Mouse (Mus musculus) heart, adult 2 months (tissue): ENCODE data around the gene Casc1. TPM values are rescaled to one million over a fixed set of nuclear protein-coding genes. Genes with fewer than 3 reads are reported as not detected.

Source experiments
- DNase-seq, 2 experiments: peaks; one replicate each; pipeline ENCODE4 v3.0.0; 2021
- H3K27ac ChIP-seq: fragments of 200-600 bp; 2 replicates; pipeline ENCODE4 v1.8.1; 2022
- H3K27me3 ChIP-seq: fragments of 200-500 bp; 2 replicates; pipeline ENCODE4 v1.6.1; 2012; ENCODE audit warnings: mild to moderate bottlenecking, low read length, inconsistent platforms, mixed read lengths; ENCODE audit not compliant: control insufficient read depth, insufficient read depth
- H3K36me3 ChIP-seq: fragments of 200-500 bp; 2 replicates; pipeline ENCODE4 v1.6.1; 2012; ENCODE audit warnings: low read length, inconsistent platforms; ENCODE audit not compliant: control insufficient read depth, insufficient read depth
- H3K4me1 ChIP-seq: fragments of 200-500 bp; 2 replicates; pipeline ENCODE4 v1.6.1; 2011; ENCODE audit warnings: low read length; ENCODE audit not compliant: control insufficient read depth, insufficient read depth
- H3K4me3 ChIP-seq: fragments of 200-600 bp; 2 replicates; pipeline ENCODE4 v1.8.1; 2022
- H3K79me2 ChIP-seq: fragments of 200-500 bp; replicated peaks from 2 replicates; pipeline ENCODE4 v1.6.1; 2012; ENCODE audit warnings: mild to moderate bottlenecking, inconsistent platforms, low read length, moderate library complexity, mixed read lengths; ENCODE audit not compliant: control insufficient read depth, insufficient read depth
- H3K9ac ChIP-seq: fragments of 200-500 bp; 2 replicates; pipeline ENCODE4 v1.6.1; 2012; ENCODE audit warnings: low read depth, mild to moderate bottlenecking, control low read depth, inconsistent platforms, low read length, mixed read lengths
- CTCF ChIP-seq: fragments of 200-600 bp; IDR thresholded peaks from 2 replicates; pipeline ENCODE4 v1.8.1; 2022; ENCODE audit warnings: antibody characterized with exemption, mild to moderate bottlenecking, moderate library complexity
- EP300 ChIP-seq: fragments of 200-500 bp; IDR thresholded peaks from 2 replicates; pipeline ENCODE4 v1.6.1; 2011; ENCODE audit warnings: low read depth, low read length, control low read depth; ENCODE audit not compliant: insufficient read depth
- POLR2A ChIP-seq: fragments of 200-500 bp; IDR thresholded peaks from 2 replicates; pipeline ENCODE4 v1.6.1; 2011; ENCODE audit warnings: mild to moderate bottlenecking, low read depth, low read length, control low read depth; ENCODE audit not compliant: insufficient read depth
- WGBS: fragments of 180-500 bp; shearing (Covaris S2); methylation state at CpG from one replicate; pipeline ENCODE4 v1.1.7; 2018; 5-methylcytosine and 5-hydroxymethylcytosine counted together
- intact Hi-C: fragments of 180-260 bp; cut with DNase I; formaldehyde crosslinking; loops from one replicate; pipeline ENCODE4 v1.15.1; 2025
- polyA plus RNA-seq: library from polyadenylated mRNA; depleted of rRNA; stranded (reverse); fragments of >200 nt; gene quantifications from 2 replicates; pipeline ENCODE4 v1.2.3, GENCODE M21; 2012; rRNA removed
- total RNA-seq, 2 experiments: library from RNA; stranded (reverse); gene quantifications; 2 replicates each; pipeline ENCODE4 v1.2.3; 2021

Gene Casc1
- total and polyA plus RNA-seq, 3 experiments = 0.86 to 1.4 (median 0.98) TPM

DNA sequence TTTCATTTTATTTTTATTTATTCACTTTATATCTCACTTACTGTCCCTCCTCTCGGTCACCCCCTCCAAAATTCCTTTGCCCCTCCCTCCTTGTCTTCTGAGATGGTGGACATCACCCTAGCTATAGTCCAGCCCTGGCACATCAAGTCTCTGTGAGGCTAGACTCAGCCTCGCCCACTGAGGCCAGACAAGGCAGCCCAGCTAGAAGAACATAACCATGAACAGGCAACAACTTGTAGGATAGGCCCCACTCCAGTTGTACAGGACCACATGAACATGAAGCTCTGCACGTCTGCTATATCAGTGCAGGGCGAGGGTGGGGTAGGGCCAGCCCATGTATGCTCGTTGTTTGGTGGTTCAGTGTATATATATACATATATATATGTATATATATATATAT is 78.8 kb downstream of the Casc1 start:
- Histone ChIP-seq H3K36me3 (no peaks in the 10 kb centered on the region), H3K4me1 (no peaks in the 10 kb centered on the region), H3K79me2 (no peaks in the 10 kb centered on the region), H3K27ac (no peak overlapping the region), H3K4me3 (no peak overlapping the region), H3K9ac (no peak overlapping the region), H3K27me3 (no peaks in the 10 kb centered on the region)
- intact Hi-C loops = no loop called here
- DNase-seq = no peak
- 94% methylated on average over 5 of the region's 5 CpGs for WGBS
- no peak for TF ChIP-seq EP300
- no peak for TF ChIP-seq CTCF
- TF ChIP-seq POLR2A = no peak

DNA sequence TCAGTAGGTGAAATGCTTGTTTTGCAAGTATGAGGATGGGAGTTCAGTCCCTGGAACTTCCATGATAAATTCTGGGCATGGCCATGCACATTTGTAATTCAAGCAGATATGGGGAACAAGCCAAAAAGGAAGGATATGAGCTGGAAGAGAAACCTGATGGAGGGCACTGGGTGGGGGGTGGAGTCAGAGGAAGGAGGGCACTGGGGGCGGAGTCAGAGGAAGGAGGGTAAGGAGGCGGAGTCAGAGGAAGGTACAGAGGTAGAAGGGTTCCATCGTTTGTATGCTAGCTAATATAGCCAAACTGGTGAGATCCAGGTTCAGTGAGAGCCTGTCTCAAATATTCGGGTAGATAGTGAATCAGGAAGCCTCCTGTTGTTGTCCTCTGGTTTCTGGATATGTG is 81.2 kb downstream of the Casc1 start:
- Histone ChIP-seq H3K27ac (no peak overlapping the region), H3K36me3 (no peaks in the 10 kb centered on the region), H3K4me3 (no peak overlapping the region), H3K79me2 (no peaks in the 10 kb centered on the region), H3K9ac (no peak overlapping the region), H3K4me1 (0 out of 2 replicates have a peak, but pooled peaks cover 2% of the 10 kb centered on the region), H3K27me3 (no peaks in the 10 kb centered on the region)
- no peak for DNase-seq
- intact Hi-C loops = no loop called here
- whole genome bisulfite sequencing = 73% methylated on average over 4 of the region's 4 CpGs
- no peak for TF ChIP-seq POLR2A

DNA sequence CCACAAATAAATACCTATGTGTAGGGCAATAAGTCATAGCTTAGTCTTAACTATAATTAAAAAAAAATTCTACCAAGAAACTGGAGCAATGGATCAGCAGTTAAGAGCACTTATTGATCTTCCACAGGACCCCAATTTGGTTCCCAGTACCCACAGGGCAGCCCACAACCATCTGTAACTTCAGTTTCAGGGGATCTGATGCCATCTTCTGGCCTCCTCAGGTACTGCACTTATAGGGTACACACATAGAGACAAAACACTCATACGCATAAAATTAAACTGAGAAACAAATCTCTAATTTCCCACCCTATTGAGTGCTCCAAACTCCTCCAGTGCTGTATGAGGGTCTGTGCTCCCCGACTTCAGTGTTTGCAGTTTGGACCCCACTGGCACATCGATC is 83.2 kb downstream of the Casc1 start:
- H3K27ac ChIP-seq = no peak overlapping the region
- TF ChIP-seq EP300 = no peak
- peak; percentile 54 for TF ChIP-seq CTCF
- no peak for TF ChIP-seq POLR2A
- 95% methylated on average over 3 of the region's 3 CpGs for WGBS
- H3K9ac ChIP-seq = no peak overlapping the region
- H3K4me3 ChIP-seq = no peak overlapping the region
- H3K36me3 ChIP-seq = no peaks in the 10 kb centered on the region
- no peaks in the 10 kb centered on the region for H3K27me3 ChIP-seq
- H3K4me1 ChIP-seq = 0 out of 2 replicates have a peak, but pooled peaks cover 2% of the 10 kb centered on the region
- no peaks in the 10 kb centered on the region for H3K79me2 ChIP-seq
- intact Hi-C loops = no loop called here
- no peak for DNase-seq

GRCm38 (mm10) chr6:145125591-145126113 is 85.2 kb downstream of the Casc1 start:
- intact Hi-C loops = no loop called here
- Histone ChIP-seq H3K9ac (peak overlapping the region; percentile 36; the same call in 1 of the 2 replicates), H3K4me3 (no peak overlapping the region), H3K27ac (peak overlapping the region; percentile 81), H3K36me3 (no peaks in the 10 kb centered on the region), H3K4me1 (peaks cover 4% of the 10 kb centered on the region), H3K79me2 (no peaks in the 10 kb centered on the region), H3K27me3 (no peaks in the 10 kb centered on the region)
- TF ChIP-seq POLR2A (no peak), CTCF (no peak), EP300 (0 out of 2 replicates have a peak, but pooled peaks have one; percentile 37)
- peak; percentile 50 to 75 for DNase-seq
- 24% methylated on average over 7 of the region's 7 CpGs for WGBS

Other genes with a start within 250 kb of the Casc1 start
- 1 to 10 TPM in 1 of 2 experiments, under 1 TPM in 1; 0.86 to 1.0 TPM for gene Bcat1, start 134.8 kb downstream of the Casc1 start, total RNA-seq
- 0.37 and 0.73 TPM in 2 replicates for gene Bcat1, start 134.8 kb downstream of the Casc1 start, polyA plus RNA-seq
- gene Lrmp, start 95.4 kb downstream of the Casc1 start, total RNA-seq = 1 to 10 TPM; 1.1 to 1.9 TPM
- 2.9 and 4.6 TPM in 2 replicates for gene Lrmp, start 95.4 kb downstream of the Casc1 start, polyA plus RNA-seq
- gene Etfrf1, start 129 bp upstream of the Casc1 start, total RNA-seq = 100 to 1,000 TPM in 1 of 2 experiments, 10 to 100 TPM in 1; 97.4 to 107 TPM
- gene Etfrf1, start 129 bp upstream of the Casc1 start, polyA plus RNA-seq = 36.3 and 67.3 TPM in 2 replicates
- gene Kras, start 39.2 kb upstream of the Casc1 start, total RNA-seq = 10 to 100 TPM; 32.3 to 32.7 TPM
- gene Kras, start 39.2 kb upstream of the Casc1 start, polyA plus RNA-seq = 8.6 and 20.4 TPM in 2 replicates